Mouse (Mus musculus) midbrain, embryonic 16.5 days (tissue): Measurements from ENCODE around the gene 2010111I01Rik. TPM values are rescaled to one million over a fixed set of nuclear protein-coding genes. Genes with fewer than 3 reads are reported as not detected.

Experiments used
- ATAC-seq: fragments of 200-750 bp; cut with Nextera tagmentation; 2 replicates; pipeline ENCODE4 v1.8.0; 2017; ENCODE audit warnings: moderate TSS enrichment
- H3K27ac ChIP-seq: fragments of 300-500 bp; sonication (generic); 2 replicates; pipeline ENCODE4 v1.5.1; 2014; ENCODE audit warnings: mild to moderate bottlenecking, low read length, mixed read lengths
- H3K27me3 ChIP-seq: fragments of 300-500 bp; sonication (generic); 2 replicates; pipeline ENCODE4 v1.6.1; 2014; ENCODE audit warnings: low read depth, low read length, mixed read lengths; ENCODE audit not compliant: control insufficient read depth, insufficient read depth
- H3K36me3 ChIP-seq: fragments of 300-500 bp; sonication (generic); 2 replicates; pipeline ENCODE4 v1.6.1; 2014; ENCODE audit warnings: mild to moderate bottlenecking, low read length, moderate library complexity, mixed read lengths; ENCODE audit not compliant: control insufficient read depth, insufficient read depth
- H3K4me1 ChIP-seq: fragments of 300-500 bp; sonication (generic); 2 replicates; pipeline ENCODE4 v1.6.1; 2014; ENCODE audit warnings: mild to moderate bottlenecking, low read length, mixed read lengths; ENCODE audit not compliant: control insufficient read depth, insufficient read depth
- H3K4me2 ChIP-seq: fragments of 300-500 bp; sonication (generic); 2 replicates; pipeline ENCODE4 v1.6.1; 2014; ENCODE audit warnings: mild to moderate bottlenecking, low read length, mixed read lengths
- H3K4me3 ChIP-seq: fragments of 300-500 bp; sonication (generic); 2 replicates; pipeline ENCODE4 v1.5.1; 2014; ENCODE audit warnings: low read depth, mild to moderate bottlenecking, low read length, moderate library complexity, mixed read lengths
- H3K9ac ChIP-seq: fragments of 300-500 bp; sonication (generic); 2 replicates; pipeline ENCODE4 v1.6.1; 2014; ENCODE audit warnings: low read depth, low read length, mixed read lengths
- H3K9me3 ChIP-seq: fragments of 300-500 bp; sonication (generic); replicated peaks from 2 replicates; pipeline ENCODE4 v1.6.1; 2014; ENCODE audit warnings: mild to moderate bottlenecking, low read length, mixed read lengths; ENCODE audit not compliant: control insufficient read depth, poor library complexity, severe bottlenecking
- WGBS: fragments of 180-500 bp; shearing (Covaris S2); extraction: QIAGEN DNeasy Blood & Tissue Kit; methylation state at CpG from one replicate; pipeline ENCODE4 v1.1.7; 2014; 5-methylcytosine and 5-hydroxymethylcytosine counted together
- polyA plus RNA-seq: library from polyadenylated mRNA; unstranded; fragments of >200 nt; fragmentation: Nextera tagmentation; extraction: Ambion mirVana; gene quantifications from 2 replicates; pipeline ENCODE4 v1.2.1, GENCODE M21; 2015

2010111I01Rik gene
- polyA plus RNA-seq, 1 experiment from 2014 or later = 25.5 TPM

- no peak overlapping the region for H3K4me2 ChIP-seq
- H3K4me3 ChIP-seq = no peak overlapping the region
- no peaks in the 10 kb centered on the region for H3K36me3 ChIP-seq
- no peak overlapping the region for H3K9ac ChIP-seq
- 0 out of 2 replicates have a peak, but pooled peaks have one; percentile 21 for ATAC-seq
- H3K4me1 ChIP-seq = 0 out of 2 replicates have a peak, but pooled peaks cover 2% of the 10 kb centered on the region
- H3K27me3 ChIP-seq = no peaks in the 10 kb centered on the region
- 16% methylated on average over 9 of the region's 9 CpGs for WGBS
- no peak overlapping the region for H3K27ac ChIP-seq
- H3K9me3 ChIP-seq = no peaks in the 10 kb centered on the region
Observed at GRCm38 (mm10) chr13:63330236-63330860, 365.7 kb downstream of the 2010111I01Rik start.

GRCm38 (mm10) chr13:63331379-63331778 is 366.7 kb downstream of the 2010111I01Rik start:
- H3K4me3 ChIP-seq = no peak overlapping the region
- H3K27me3 ChIP-seq = no peaks in the 10 kb centered on the region
- H3K27ac ChIP-seq = no peak overlapping the region
- H3K36me3 ChIP-seq = no peaks in the 10 kb centered on the region
- ATAC-seq = no peak
- H3K4me1 ChIP-seq = 0 out of 2 replicates have a peak, but pooled peaks cover 2% of the 10 kb centered on the region
- no peaks in the 10 kb centered on the region for H3K9me3 ChIP-seq
- 41% methylated on average over 4 of the region's 4 CpGs for WGBS
- H3K9ac ChIP-seq = no peak overlapping the region
- no peak overlapping the region for H3K4me2 ChIP-seq

GRCm38 (mm10) chr13:63332576-63333300 is 368.0 kb downstream of the 2010111I01Rik start:
- Histone ChIP-seq H3K9ac (no peak overlapping the region), H3K36me3 (no peaks in the 10 kb centered on the region), H3K27me3 (no peaks in the 10 kb centered on the region), H3K4me2 (no peak overlapping the region), H3K4me3 (no peak overlapping the region), H3K27ac (no peak overlapping the region), H3K4me1 (peaks cover 8% of the 10 kb centered on the region), H3K9me3 (no peaks in the 10 kb centered on the region)
- 40% methylated on average over 4 of the region's 4 CpGs for WGBS
- no peak for ATAC-seq

GRCm38 (mm10) chr13:63335421-63336134 is 370.9 kb downstream of the 2010111I01Rik start:
- Histone ChIP-seq H3K4me1 (peaks cover 6% of the 10 kb centered on the region), H3K27ac (no peak overlapping the region), H3K36me3 (no peaks in the 10 kb centered on the region), H3K9me3 (no peaks in the 10 kb centered on the region), H3K4me3 (no peak overlapping the region), H3K27me3 (no peaks in the 10 kb centered on the region), H3K9ac (no peak overlapping the region), H3K4me2 (no peak overlapping the region)
- WGBS = 69% methylated on average over 4 of the region's 4 CpGs
- ATAC-seq = no peak

- no peak overlapping the region for H3K4me3 ChIP-seq
- peaks cover 6% of the 10 kb centered on the region for H3K4me1 ChIP-seq
- H3K27me3 ChIP-seq = no peaks in the 10 kb centered on the region
- ATAC-seq = peak; percentile 90
- WGBS = 32% methylated on average over 7 of the region's 7 CpGs
- H3K9ac ChIP-seq = no peak overlapping the region
- H3K4me2 ChIP-seq = no peak overlapping the region
- H3K9me3 ChIP-seq = no peaks in the 10 kb centered on the region
- no peak overlapping the region for H3K27ac ChIP-seq
- no peaks in the 10 kb centered on the region for H3K36me3 ChIP-seq
Observed at GRCm38 (mm10) chr13:63336335-63336734, 371.6 kb downstream of the 2010111I01Rik start.

GRCm38 (mm10) chr13:63337239-63337960 is 372.7 kb downstream of the 2010111I01Rik start:
- 44% methylated on average over 8 of the region's 8 CpGs for WGBS
- Histone ChIP-seq H3K9ac (0 out of 2 replicates have a peak overlapping the region, but pooled peaks have one; percentile 26), H3K4me2 (no peak overlapping the region), H3K36me3 (no peaks in the 10 kb centered on the region), H3K9me3 (no peaks in the 10 kb centered on the region), H3K27ac (no peak overlapping the region), H3K27me3 (no peaks in the 10 kb centered on the region), H3K4me1 (peaks cover 6% of the 10 kb centered on the region), H3K4me3 (no peak overlapping the region)
- peak; percentile 40 for ATAC-seq

GRCm38 (mm10) chr13:63339946-63340345 is 375.3 kb downstream of the 2010111I01Rik start:
- H3K9me3 ChIP-seq = no peaks in the 10 kb centered on the region
- H3K36me3 ChIP-seq = no peaks in the 10 kb centered on the region
- no peak overlapping the region for H3K4me3 ChIP-seq
- H3K4me2 ChIP-seq = no peak overlapping the region
- no peaks in the 10 kb centered on the region for H3K27me3 ChIP-seq
- ATAC-seq = no peak
- H3K9ac ChIP-seq = no peak overlapping the region
- WGBS = 93% methylated on average over 4 of the region's 4 CpGs
- no peak overlapping the region for H3K27ac ChIP-seq
- H3K4me1 ChIP-seq = peaks cover 6% of the 10 kb centered on the region

- no peak for ATAC-seq
- Histone ChIP-seq H3K36me3 (no peaks in the 10 kb centered on the region), H3K9ac (no peak overlapping the region), H3K4me2 (no peak overlapping the region), H3K4me1 (no peaks in the 10 kb centered on the region), H3K27me3 (no peaks in the 10 kb centered on the region), H3K9me3 (no peaks in the 10 kb centered on the region), H3K27ac (no peak overlapping the region), H3K4me3 (no peak overlapping the region)
- WGBS = 74% methylated on average over 2 of the region's 2 CpGs
Observed at GRCm38 (mm10) chr13:63342781-63343180, 378.1 kb downstream of the 2010111I01Rik start.
